Mouse (Mus musculus): Measurements from ENCODE around the gene Prr12.
A peak's percentile ranks its signal among the peaks of the same experiment; 100 is the strongest.
"Not testable (repeated sequence)": the region's sequence is repeated elsewhere in the genome, so short reads cannot be mapped to it uniquely, and the experiment has no call there.

The Prr12 gene

DNA sequence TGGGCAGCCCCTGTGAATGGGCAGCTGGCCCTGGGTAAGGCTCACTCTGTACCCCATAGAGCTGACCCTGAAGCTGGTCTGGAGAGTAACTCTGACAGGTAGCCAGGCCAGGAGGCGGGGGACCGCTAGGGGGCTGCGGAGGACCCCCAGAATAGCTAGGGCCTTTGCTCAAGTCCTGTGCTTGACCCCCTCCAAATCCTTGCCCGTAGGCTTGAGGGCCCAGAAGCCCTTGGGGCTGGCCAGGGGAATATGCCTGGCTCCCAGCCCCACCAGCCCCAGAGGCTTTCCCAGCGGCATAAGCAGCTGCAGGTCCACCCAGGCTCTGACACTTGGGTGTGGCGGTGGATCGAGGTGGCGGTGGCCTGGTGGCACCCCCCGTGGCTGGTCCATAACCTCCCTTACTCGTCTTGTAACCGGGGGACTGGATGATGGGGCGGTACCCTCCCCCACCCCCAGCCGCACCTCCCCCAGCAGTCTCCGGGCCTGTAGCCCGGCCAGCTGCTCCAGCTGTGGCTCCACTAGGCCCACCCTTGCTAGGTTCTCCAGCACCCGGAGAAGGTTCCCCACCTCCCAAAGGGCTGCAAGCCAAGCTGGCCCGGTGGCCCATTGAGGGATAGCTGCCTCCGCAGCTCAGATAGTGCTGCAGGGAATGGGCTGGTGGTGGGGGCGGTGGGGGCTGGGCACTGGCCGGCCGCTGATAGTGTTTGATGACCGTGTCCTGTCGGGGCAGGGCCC lies 3.6 kb downstream of the Prr12 start:
- no peak for DNase-seq

DNA sequence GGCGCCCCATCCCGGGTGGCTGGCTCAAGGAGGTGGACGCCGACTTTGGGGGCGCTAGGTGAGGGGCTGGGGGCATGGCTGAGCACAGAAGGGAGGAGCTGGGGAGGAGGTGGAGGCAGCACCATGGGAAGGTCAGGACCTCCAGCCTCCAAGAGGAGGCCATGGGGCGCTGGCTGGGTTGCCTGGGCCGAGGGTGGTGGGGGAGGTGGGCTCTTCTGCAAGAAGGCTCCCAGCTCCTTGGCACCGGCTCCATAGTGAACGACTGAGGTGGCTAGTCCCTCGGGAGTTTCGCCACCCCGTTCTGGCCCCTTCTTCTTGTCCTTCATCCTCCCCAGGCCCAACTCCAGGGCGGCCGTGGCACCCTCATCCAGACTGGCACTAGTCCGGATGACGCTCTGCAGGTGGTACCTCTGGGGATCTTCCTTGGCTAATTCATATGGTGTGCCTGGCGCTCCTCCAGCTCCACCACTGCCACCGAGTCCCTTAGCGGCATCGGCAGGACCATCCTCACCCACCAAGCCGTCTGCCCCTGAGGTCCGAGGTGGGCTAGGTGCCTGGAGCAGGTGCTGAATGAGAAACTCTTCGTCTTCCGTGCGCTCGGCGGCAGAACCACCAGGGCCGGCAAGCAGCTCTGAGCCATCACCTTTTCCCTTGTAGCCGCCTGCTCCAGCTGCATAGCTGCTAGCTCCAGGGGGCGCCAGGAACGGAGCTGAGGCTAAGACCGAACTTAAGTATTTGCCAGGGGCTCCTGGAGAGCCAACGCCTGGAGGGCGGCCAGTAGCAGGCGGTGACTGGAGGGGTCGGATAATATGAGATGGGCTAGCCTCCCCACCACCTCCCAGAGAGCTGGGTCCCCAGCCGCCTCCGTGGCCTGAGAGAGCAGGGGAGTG lies 4.4 kb downstream of the Prr12 start:
- DNase-seq: no peak

DNA sequence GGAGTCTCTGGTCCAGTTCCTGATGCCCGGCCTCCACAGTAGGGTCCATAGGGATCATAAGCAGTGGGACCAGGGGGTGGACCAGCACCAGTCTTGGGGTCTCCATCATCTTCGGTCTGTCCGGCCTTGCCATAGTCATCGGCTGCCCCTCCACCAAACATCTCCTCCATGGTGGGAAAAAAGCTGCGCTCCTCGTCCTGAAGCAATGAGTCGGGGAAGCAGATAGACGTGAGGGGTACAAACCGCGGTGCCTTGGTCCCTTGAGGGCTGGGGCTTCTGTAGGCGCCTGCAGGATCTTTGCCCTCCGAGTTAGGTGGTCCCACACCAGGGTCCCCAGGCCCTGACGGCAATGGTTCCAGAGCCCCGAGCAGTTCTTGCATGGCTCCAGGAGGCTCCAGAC lies 5.2 kb downstream of the Prr12 start:
- no peak for DNase-seq

DNA sequence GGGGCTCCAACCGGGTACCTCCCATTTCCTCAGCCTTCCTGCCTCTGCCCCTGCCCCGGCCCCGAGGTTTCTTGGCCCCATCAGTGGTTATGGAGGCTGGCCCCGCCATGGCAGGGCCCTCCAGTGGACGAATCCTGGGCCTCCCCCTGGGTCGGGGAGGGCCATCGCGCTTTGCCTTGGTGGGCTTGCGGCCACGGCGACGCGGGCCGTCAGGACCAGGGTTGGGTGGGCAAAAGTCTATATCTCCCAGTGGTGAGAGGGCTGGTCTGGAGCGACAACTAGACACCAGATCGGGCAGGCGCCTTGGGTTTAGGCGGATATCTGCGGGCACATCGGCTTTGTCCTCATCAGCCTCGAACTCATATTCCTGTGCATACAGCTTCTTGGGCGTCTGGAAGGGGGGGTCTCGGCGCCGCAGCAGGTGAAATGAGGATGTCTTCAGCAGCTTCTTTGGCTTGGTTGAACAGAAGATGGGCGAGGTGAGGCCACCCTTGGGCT lies 5.8 kb downstream of the Prr12 start:
- no peak for DNase-seq

DNA sequence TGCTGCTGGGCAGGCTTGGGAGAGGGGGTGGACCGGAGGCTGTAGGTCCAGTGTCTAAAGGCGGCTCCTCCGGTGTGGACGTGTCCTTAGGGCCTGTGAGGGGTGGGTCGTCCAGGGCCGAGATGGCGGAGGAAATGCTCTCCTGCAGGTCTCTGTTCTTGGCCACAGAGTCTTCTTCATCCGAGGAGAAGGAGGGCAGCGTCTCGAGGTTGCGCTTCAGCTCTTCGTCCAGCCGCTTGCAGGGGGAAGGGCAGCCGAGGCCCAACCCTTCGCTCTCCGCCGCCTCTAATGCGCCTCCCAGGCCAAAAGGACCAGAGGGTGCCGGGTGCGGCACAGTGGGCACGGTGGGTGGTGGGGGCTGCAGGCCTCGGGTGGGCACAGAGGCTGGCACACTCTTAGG lies 6.9 kb downstream of the Prr12 start:
- DNase-seq: no peak

- DNase-seq: no peak
Observed at GRCm38 (mm10) chr7:45043307-45043706, 9.4 kb downstream of the Prr12 start.

- DNase-seq: no peak
Observed at GRCm38 (mm10) chr7:45040851-45041250, 11.8 kb downstream of the Prr12 start.

DNA sequence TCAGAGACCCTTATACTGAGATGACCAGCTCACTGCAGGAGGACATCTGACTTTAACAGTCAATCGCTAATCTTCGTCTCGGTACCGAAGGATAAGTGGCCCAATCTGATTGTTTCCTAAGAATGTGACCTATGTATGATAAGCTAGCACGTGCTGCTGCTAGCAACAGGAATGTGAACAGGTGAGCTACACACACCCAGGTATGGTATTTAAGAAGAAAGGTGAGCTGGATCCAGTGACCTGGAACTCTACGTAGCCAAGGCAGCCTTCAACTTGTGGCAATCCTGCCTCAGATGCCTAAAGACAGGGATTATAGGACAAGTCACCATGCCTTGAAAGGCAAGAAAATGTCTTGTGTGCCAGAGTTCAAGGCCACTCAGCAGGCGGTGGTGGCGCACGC lies 14.3 kb downstream of the Prr12 start:
- DNase-seq: no peak

DNA sequence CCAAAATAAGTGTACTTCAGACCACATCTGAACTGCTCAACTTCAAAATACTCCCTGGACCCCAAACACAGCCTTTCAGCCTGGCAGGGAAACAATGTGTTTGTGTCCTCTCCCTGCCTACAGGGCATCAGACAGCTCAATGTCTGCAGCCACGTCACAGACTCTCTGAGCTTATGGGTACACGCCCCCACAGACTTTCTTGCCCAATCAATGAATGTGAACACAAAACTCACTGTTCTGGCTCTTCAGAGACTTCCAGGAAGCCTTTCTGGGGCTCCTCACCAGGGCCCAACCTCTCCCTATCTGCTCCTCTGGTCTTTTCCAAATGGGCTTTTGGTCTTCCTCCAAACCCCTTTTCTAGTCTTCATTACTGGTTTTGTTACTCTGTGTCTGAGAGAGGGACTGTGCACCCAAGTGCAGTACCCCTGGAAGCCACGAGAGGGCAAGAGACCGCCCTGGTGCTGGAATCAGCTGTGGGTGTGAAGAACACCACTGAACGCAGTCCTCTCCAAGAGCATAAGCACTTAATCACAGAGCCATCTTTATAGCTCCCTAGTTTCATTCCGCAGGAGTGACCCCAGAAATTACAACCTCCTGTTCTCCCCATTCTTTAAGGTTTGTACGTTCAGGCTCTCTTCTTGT lies 14.8 kb downstream of the Prr12 start:
- DNase-seq: peak; percentile 62

- no peak for DNase-seq
Observed at GRCm38 (mm10) chr7:45036702-45037101, 16.0 kb downstream of the Prr12 start.

DNA sequence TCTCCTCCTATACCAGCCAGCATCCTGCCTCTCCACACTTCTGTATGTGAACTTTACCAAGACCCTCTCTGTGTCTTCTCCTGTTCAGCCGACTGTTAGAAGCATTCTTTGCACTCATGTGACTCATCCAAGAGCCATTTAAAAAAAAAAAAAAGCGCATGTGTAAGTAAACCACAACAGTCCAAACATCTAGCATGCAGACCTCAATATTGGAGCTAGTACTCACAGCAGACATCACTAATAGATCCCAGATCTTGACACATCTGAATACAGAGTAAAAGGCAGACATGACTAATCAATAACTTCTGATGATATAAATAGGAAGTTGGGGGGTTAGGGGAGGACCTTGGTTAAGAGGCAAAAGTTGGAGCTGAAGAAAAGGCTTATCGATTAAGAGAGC lies 17.1 kb downstream of the Prr12 start:
- no peak for DNase-seq

DNA sequence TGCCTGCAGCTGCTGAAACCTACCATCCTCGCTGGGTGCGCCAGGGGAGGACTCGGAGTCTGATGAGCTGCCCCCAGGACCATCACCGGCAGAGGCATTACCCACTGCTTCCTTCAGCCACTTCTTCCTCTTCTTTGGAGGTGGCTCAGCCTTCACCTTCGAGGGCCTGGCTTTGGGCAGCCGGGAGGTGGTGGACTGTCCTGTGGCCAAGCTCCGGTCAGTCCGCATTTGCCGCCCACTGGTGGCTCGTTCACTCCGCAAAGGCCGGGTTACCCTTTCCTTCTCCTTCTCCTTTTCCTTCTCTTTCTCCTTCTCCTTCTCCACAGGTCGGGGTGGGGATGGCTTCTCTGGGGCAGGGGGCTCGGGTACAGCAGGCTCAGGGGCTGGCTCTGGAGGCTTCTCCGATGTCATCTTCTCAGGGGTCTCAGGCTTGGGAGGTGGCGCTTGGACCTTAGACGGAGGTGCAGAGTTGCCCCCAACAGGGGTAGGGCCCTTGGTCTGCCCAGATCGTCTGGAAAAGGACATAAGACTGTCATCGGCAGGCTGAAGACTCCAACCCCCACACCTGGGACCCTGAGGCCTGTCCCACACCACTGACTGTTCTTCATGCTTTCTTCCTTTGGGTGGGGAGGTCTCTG lies 18.8 kb downstream of the Prr12 start:
- DNase-seq: no peak

DNA sequence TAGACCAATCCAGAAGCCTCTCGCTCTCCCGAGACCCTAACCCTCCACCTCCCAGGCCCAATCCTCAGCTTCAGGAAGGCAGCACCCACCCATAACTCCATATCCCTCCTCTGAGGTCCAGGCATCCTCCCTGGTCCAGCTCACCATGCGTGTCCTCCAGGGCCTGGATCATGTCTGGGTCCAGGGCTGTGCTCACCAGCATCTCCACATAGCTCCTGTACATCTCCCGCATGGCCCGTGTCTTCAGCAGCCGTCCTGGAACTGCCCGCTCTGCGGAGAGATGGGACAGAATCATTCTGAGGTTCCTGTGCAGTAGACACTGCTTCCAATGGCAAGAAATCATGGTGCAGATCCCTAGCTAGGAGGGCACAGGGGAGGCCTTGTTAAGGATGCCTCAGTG lies 21.8 kb downstream of the Prr12 start:
- no peak for DNase-seq

GRCm38 (mm10) chr7:45029995-45030394 lies 22.7 kb downstream of the Prr12 start:
- no peak for DNase-seq

DNA sequence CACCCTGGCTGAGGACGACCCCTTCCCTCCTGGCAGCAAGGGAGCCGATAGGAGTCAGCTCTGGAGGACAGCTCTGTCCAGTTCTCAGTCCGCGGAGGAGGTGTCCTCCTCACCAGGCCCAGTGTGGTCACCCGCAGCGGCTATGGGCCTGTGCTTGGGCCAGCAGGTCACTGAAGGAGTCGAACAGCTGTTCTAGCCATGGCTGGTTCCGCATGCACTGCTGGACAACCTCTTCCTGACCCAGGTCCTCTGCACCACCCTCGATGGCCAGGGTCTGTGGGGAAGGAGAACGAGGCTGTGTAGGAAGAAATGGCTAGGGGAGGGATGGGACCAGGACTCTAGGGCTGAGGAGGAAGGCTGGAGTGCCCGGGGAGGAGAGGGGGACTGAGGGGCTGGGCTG lies 24.3 kb downstream of the Prr12 start:
- no peak for DNase-seq

GRCm38 (mm10) chr7:45027761-45028160 lies 24.9 kb downstream of the Prr12 start:
- no peak for DNase-seq

- DNase-seq: no peak
Observed at GRCm38 (mm10) chr7:45026256-45026655, 26.4 kb downstream of the Prr12 start.

GRCm38 (mm10) chr7:45025601-45026220 lies 27.0 kb downstream of the Prr12 start:
- DNase-seq: no peak

DNA sequence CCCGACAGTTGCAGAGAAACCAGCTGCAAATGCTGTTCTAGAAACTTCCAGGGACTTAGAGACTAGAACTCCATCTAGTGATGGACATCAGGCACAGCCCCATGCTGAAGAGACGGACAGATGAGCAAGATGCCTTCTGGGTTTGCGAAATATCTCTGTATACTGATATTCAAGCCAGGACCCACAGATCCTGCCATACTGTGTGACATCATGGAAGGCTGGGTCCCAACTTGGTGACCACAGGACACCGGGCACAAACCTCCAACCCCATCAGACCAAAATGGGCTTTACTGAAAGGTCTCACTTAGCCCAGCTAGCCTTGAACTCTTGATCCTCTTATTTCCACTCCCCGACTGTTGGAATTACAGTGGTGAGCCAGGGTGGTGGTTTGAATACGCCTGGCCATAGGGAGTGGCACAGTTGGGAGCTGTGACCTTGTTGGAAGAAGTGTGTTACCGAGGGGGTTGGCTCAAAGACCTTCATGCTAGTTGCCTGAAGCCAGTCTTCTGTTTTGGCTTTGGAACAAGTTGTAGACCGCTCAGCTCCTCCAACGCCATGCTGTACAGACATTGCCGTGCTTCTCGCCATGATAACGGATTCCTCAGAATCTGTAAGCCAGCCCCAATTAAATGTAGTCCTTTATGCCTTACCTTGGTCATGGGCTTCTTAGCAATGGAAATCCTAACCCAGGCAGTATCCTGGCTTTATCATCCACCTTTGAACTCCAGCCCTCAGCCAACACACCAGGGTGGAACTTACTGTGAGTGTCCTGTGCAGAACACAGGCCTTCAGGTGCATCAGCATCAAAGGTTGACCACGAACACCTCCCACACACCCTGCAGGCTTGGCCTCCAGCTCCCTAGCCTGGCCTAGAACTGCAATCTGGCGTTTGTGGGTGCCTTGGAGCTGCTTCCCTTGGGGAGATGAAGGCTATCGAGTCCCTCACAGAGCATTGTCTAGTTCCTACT lies 28.1 kb downstream of the Prr12 start:
- no peak for DNase-seq

GRCm38 (mm10) chr7:45023711-45024110 lies 29.0 kb downstream of the Prr12 start:
- DNase-seq: not testable (repeated sequence)

DNA sequence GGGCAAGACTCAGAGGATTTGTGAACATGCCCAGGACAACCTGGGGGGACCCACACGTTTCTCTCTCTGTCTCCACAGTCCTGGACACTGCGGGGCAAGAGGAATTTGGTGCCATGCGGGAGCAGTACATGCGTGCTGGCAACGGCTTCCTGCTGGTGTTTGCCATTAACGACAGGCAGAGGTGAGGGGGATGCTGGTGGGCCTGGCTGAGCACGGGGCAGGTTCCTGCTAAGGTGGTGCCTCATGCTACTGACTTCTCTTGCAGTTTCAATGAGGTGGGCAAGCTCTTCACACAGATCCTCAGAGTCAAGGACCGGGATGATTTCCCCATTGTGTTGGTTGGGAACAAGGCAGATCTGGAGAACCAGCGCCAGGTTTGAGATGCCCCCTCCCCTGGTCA lies 32.5 kb downstream of the Prr12 start:
- no peak for DNase-seq
